Mouse (Mus musculus) MEL (cell line): ENCODE results near the gene Lrrtm3. TPM values are rescaled to one million over a fixed set of nuclear protein-coding genes. Genes with fewer than 3 reads are reported as not detected.

Source experiments
- DNase-seq: peaks from one replicate; pipeline ENCODE4 v3.0.0; 2011; ENCODE audit warnings: low read depth, low spot score
- H3K27ac ChIP-seq: 2 replicates; pipeline ENCODE4 v1.5.1; 2012; ENCODE audit warnings: low read depth, mild to moderate bottlenecking, control low read depth, low read length, moderate library complexity; ENCODE audit not compliant: control insufficient read depth
- H3K27me3 ChIP-seq, 2 experiments: fragments of 150-350 bp in 1 of 2; sonication (generic) in 1 of 2; 2 replicates each; pipeline ENCODE4 v1.6.1; 2012; ENCODE audit warnings: low read length in 2 of 2, mild to moderate bottlenecking in 2 of 2, improper control_type of control experiment in 1 of 2, moderate library complexity in 1 of 2; ENCODE audit not compliant: insufficient read depth in 2 of 2, control insufficient read depth in 1 of 2
- H3K36me3 ChIP-seq, 2 experiments: 2 replicates each; pipeline ENCODE4 v1.6.1; 2012 to 2014; ENCODE audit warnings: low read length in 2 of 2, improper control_type of control experiment in 1 of 2, inconsistent platforms in 1 of 2, mild to moderate bottlenecking in 1 of 2; ENCODE audit not compliant: insufficient read depth in 2 of 2, control insufficient read depth in 1 of 2
- H3K4me1 ChIP-seq, 2 experiments: fragments of 150-350 bp in 1 of 2; sonication (generic) in 1 of 2; 2 replicates each; pipeline ENCODE4 v1.6.1; 2012; ENCODE audit warnings: low read length in 2 of 2, improper control_type of control experiment in 1 of 2, mild to moderate bottlenecking in 1 of 2; ENCODE audit not compliant: insufficient read depth in 2 of 2, control insufficient read depth in 1 of 2
- H3K4me3 ChIP-seq, 2 experiments: fragments of 150-350 bp in 1 of 2; sonication (generic) in 1 of 2; 2 replicates each; pipeline ENCODE4 v1.5.1; 2012; ENCODE audit warnings: low read depth in 2 of 2, low read length in 2 of 2, mild to moderate bottlenecking in 2 of 2, moderate library complexity in 2 of 2, control low read depth in 1 of 2, improper control_type of control experiment in 1 of 2; ENCODE audit not compliant: control insufficient read depth in 1 of 2, insufficient read depth in 1 of 2
- H3K79me2 ChIP-seq: 2 replicates; pipeline ENCODE4 v1.6.1; 2012; ENCODE audit warnings: mild to moderate bottlenecking, low read length, moderate library complexity; ENCODE audit not compliant: control insufficient read depth, poor library complexity, insufficient read depth
- H3K9ac ChIP-seq: 2 replicates; pipeline ENCODE4 v1.6.1; 2012; ENCODE audit warnings: low read depth, mild to moderate bottlenecking, control low read depth, low read length, moderate library complexity; ENCODE audit not compliant: control insufficient read depth, poor library complexity, severe bottlenecking
- H3K9me3 ChIP-seq: fragments of 150-350 bp; sonication (generic); replicated peaks from 2 replicates; pipeline ENCODE4 v1.6.1; 2012; ENCODE audit warnings: mild to moderate bottlenecking, low read length, improper control_type of control experiment, moderate library complexity; ENCODE audit not compliant: insufficient read depth
- BHLHE40 ChIP-seq: IDR thresholded peaks from 2 replicates; pipeline ENCODE4 v1.6.1; 2012; ENCODE audit warnings: low read depth, mild to moderate bottlenecking, inconsistent platforms, low read length, improper control_type of control experiment, borderline replicate concordance
- CHD1 ChIP-seq: IDR thresholded peaks from 2 replicates; pipeline ENCODE4 v1.6.1; 2012; ENCODE audit warnings: low read depth, mild to moderate bottlenecking, inconsistent platforms, low read length, improper control_type of control experiment
- CHD2 ChIP-seq: IDR thresholded peaks from 2 replicates; pipeline ENCODE4 v1.6.1; 2011; ENCODE audit warnings: low read length, improper control_type of control experiment
- CTCF ChIP-seq, 3 experiments: IDR thresholded peaks in 2 of 3; conservative IDR thresholded peaks in 1 of 3; 2 replicates each; pipeline ENCODE4 v1.5.1; 2011 to 2012; ENCODE audit warnings: low read length in 3 of 3, low read depth in 2 of 3, mild to moderate bottlenecking in 2 of 3, improper control_type of control experiment in 1 of 3, inconsistent platforms in 1 of 3, mixed read lengths in 1 of 3, moderate library complexity in 1 of 3; ENCODE audit not compliant: control insufficient read depth in 1 of 3, insufficient read depth in 1 of 3, poor library complexity in 1 of 3, severe bottlenecking in 1 of 3
- E2F4 ChIP-seq: IDR thresholded peaks from 2 replicates; pipeline ENCODE4 v1.6.1; 2011; ENCODE audit warnings: low read depth, low read length, improper control_type of control experiment, borderline replicate concordance
- ELF1 ChIP-seq: IDR thresholded peaks from 2 replicates; pipeline ENCODE4 v1.6.1; 2014; ENCODE audit warnings: low read depth, mild to moderate bottlenecking, inconsistent platforms, low read length, improper control_type of control experiment, moderate library complexity
- GABPA ChIP-seq: IDR thresholded peaks from 2 replicates; pipeline ENCODE4 v1.6.1; 2012; ENCODE audit warnings: low read depth, mild to moderate bottlenecking, inconsistent platforms, low read length, improper control_type of control experiment, moderate library complexity
- HCFC1 ChIP-seq: IDR thresholded peaks from 2 replicates; pipeline ENCODE4 v1.6.1; 2012; ENCODE audit warnings: low read depth, mild to moderate bottlenecking, inconsistent platforms, low read length, improper control_type of control experiment, moderate library complexity
- KAT2A ChIP-seq: conservative IDR thresholded peaks from 2 replicates; pipeline ENCODE4 v1.6.1; 2012; ENCODE audit warnings: low read depth, low read length, improper control_type of control experiment, inconsistent platforms
- MAFK ChIP-seq: IDR thresholded peaks from 2 replicates; pipeline ENCODE4 v1.6.1; 2011; ENCODE audit warnings: low read depth, mild to moderate bottlenecking, low read length, improper control_type of control experiment, borderline replicate concordance
- MAX ChIP-seq: IDR thresholded peaks from 2 replicates; pipeline ENCODE4 v1.6.1; 2011; ENCODE audit warnings: low read length, improper control_type of control experiment
- MAZ ChIP-seq: IDR thresholded peaks from 2 replicates; pipeline ENCODE4 v1.6.1; 2012; ENCODE audit warnings: low read depth, mild to moderate bottlenecking, inconsistent platforms, low read length, improper control_type of control experiment
- MXI1 ChIP-seq: IDR thresholded peaks from 2 replicates; pipeline ENCODE4 v1.6.1; 2011; ENCODE audit warnings: mild to moderate bottlenecking, low read depth, low read length, improper control_type of control experiment
- MYC ChIP-seq: IDR thresholded peaks from 2 replicates; pipeline ENCODE4 v1.6.1; 2011; ENCODE audit warnings: low read depth, mild to moderate bottlenecking, low read length, improper control_type of control experiment, moderate library complexity
- POLR2A ChIP-seq, 2 experiments: IDR thresholded peaks; 2 replicates each; pipeline ENCODE4 v1.6.1; 2011 to 2012; ENCODE audit warnings: low read length in 2 of 2, mild to moderate bottlenecking in 2 of 2, control low read depth in 1 of 2, improper control_type of control experiment in 1 of 2, low read depth in 1 of 2, moderate library complexity in 1 of 2; ENCODE audit not compliant: control insufficient read depth in 1 of 2, insufficient read depth in 1 of 2, poor library complexity in 1 of 2
- POLR2AphosphoS5 ChIP-seq: IDR thresholded peaks from 2 replicates; pipeline ENCODE4 v1.6.1; 2012; ENCODE audit warnings: low read depth, borderline replicate concordance, mild to moderate bottlenecking, inconsistent platforms, low read length, moderate library complexity, mixed read lengths
- RAD21 ChIP-seq: IDR thresholded peaks from 2 replicates; pipeline ENCODE4 v1.6.1; 2011; ENCODE audit warnings: mild to moderate bottlenecking, low read depth, low read length, improper control_type of control experiment
- SIN3A ChIP-seq: IDR thresholded peaks from 2 replicates; pipeline ENCODE4 v1.6.1; 2012; ENCODE audit warnings: low read length, improper control_type of control experiment, inconsistent platforms
- TBP ChIP-seq: IDR thresholded peaks from 2 replicates; pipeline ENCODE4 v1.8.0; 2011; ENCODE audit warnings: low read depth, low read length, improper control_type of control experiment
- TCF12 ChIP-seq: IDR thresholded peaks from 2 replicates; pipeline ENCODE4 v1.6.1; 2014; ENCODE audit warnings: low read depth, mild to moderate bottlenecking, inconsistent platforms, low read length, improper control_type of control experiment, moderate library complexity
- UBTF ChIP-seq: IDR thresholded peaks from 2 replicates; pipeline ENCODE4 v1.6.1; 2012; ENCODE audit warnings: low read depth, mild to moderate bottlenecking, inconsistent platforms, low read length, improper control_type of control experiment, moderate library complexity, borderline replicate concordance; ENCODE audit not compliant: insufficient read depth
- USF1 ChIP-seq: IDR thresholded peaks from 2 replicates; pipeline ENCODE4 v1.6.1; 2014; ENCODE audit warnings: low read depth, mild to moderate bottlenecking, inconsistent platforms, low read length, improper control_type of control experiment, moderate library complexity
- USF2 ChIP-seq, 2 experiments: IDR thresholded peaks; 2 replicates each; pipeline ENCODE4 v1.6.1; 2011 to 2012; ENCODE audit warnings: improper control_type of control experiment in 2 of 2, low read length in 2 of 2, borderline replicate concordance in 1 of 2, inconsistent platforms in 1 of 2, low read depth in 1 of 2, mild to moderate bottlenecking in 1 of 2; ENCODE audit not compliant: insufficient read depth in 1 of 2
- ZKSCAN1 ChIP-seq: IDR thresholded peaks from 2 replicates; pipeline ENCODE4 v1.6.1; 2012; ENCODE audit warnings: low read depth, mild to moderate bottlenecking, inconsistent platforms, low read length, improper control_type of control experiment, moderate library complexity
- ZNF384 ChIP-seq: IDR thresholded peaks from 2 replicates; pipeline ENCODE4 v1.6.1; 2012; ENCODE audit warnings: low read depth, mild to moderate bottlenecking, inconsistent platforms, low read length, improper control_type of control experiment
- polyA plus RNA-seq, 2 experiments: library from polyadenylated mRNA; stranded (reverse) in 1 of 2; unstranded in 1 of 2; fragments of >175 nt in 1 of 2; fragments of >200 nt in 1 of 2; gene quantifications; 2 replicates each; pipeline versions ENCODE4 v1.2.1 to v1.2.4; 2012; ENCODE audit warnings: low replicate concordance in 2 of 2, low read depth in 1 of 2; ENCODE audit not compliant: insufficient read length in 2 of 2, insufficient read depth in 1 of 2, missing spikeins in 1 of 2
- total RNA-seq: library from RNA; depleted of rRNA; stranded (reverse); fragments of 300-350 nt; gene quantifications from 2 replicates; pipeline ENCODE4 v1.2.3, GENCODE M21; 2012

Gene Lrrtm3
- total and polyA plus RNA-seq, 3 experiments: not detected

DNA sequence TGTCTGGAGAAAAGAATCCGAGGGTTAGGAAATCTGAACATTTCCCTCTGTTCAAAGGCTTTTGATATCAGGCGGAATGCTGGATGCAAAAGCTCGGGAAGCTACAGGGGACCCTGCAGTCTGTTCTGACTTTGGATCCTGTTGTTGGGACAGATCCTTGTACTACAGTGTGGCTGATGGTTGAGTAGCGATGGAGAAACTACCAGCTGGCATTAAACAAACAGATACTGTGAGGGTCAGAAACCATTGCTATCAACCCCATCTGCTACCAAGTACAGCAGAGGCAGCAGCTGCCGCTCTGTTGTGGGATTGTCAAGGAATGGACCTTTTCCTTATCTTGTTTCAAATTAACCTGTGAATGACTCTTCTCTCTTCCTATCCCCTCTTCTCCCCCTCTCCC, 156.1 kb downstream of the Lrrtm3 start:
- Histone ChIP-seq H3K9me3 (no peaks in the 10 kb centered on the region), H3K9ac (no peak overlapping the region), H3K4me3 (no peak overlapping the region), H3K79me2 (no peaks in the 10 kb centered on the region), H3K27me3 (no peaks in the 10 kb centered on the region), H3K36me3 (no peaks in the 10 kb centered on the region), H3K27ac (no peak overlapping the region), H3K4me1 (no peaks in the 10 kb centered on the region)
- TF ChIP-seq SIN3A: no peak
- TF ChIP-seq MXI1: no peak
- no peak for TF ChIP-seq HCFC1
- TF ChIP-seq USF1: no peak
- TF ChIP-seq MAZ: no peak
- no peak for TF ChIP-seq KAT2A
- no peak for TF ChIP-seq ZNF384
- no peak for TF ChIP-seq CHD1
- no peak for TF ChIP-seq UBTF
- no peak for TF ChIP-seq E2F4
- no peak for TF ChIP-seq TBP
- no peak for TF ChIP-seq POLR2AphosphoS5
- no peak for TF ChIP-seq MYC
- no peak for TF ChIP-seq ZKSCAN1
- no peak for TF ChIP-seq MAFK
- DNase-seq: no peak

DNA sequence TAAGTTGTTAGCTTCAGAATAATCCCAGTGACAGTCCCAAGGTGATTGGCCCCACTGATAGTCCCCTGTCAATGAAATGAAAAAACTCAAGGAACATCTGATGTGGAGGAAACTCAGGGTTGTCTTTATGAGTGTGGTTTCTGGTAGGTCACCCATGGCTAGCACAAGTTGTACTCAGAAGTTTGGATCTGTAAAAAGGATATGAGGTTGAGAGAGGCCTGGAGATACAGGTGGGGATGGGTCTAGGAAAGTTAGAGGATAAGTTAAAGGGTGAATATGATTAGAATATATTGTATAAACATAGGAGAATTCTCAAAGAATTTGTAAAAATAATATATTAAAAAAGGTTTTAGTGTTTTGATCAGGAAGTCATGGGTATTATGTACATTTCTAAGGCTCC, 162.7 kb downstream of the Lrrtm3 start, which contains the start of gene Gm10118:
Gene Gm10118 (minus strand): TSS at position 101 of the 400 bp plus-strand sequence.
- DNase-seq: no peak
- Histone ChIP-seq H3K36me3 (no peaks in the 10 kb centered on the region), H3K27ac (no peak within 1 kb of the TSS), H3K79me2 (no peaks in the 10 kb centered on the region), H3K9ac (no peak within 1 kb of the TSS), H3K4me1 (no peaks in the 10 kb centered on the region), H3K9me3 (no peaks in the 10 kb centered on the region), H3K27me3 (no peaks in the 10 kb centered on the region), H3K4me3 (no peak within 1 kb of the TSS)
- no peak for TF ChIP-seq CTCF (IDR thresholded peaks at IDR 0.05 in 2 of 3, conservative IDR thresholded peaks at IDR 0.05 in 1 of 3; ENCODE audit: control insufficient read depth in 1 of 3, insufficient read depth in 1 of 3, low read depth in 2 of 3, low read length in 3 of 3, poor library complexity in 1 of 3, severe bottlenecking in 1 of 3)
- no peak for TF ChIP-seq KAT2A
- TF ChIP-seq E2F4: no peak
- TF ChIP-seq ZKSCAN1: no peak
- no peak for TF ChIP-seq USF2 (IDR thresholded peaks at IDR 0.05; ENCODE audit: borderline replicate concordance in 1 of 2, insufficient read depth in 1 of 2, low read depth in 1 of 2, low read length in 2 of 2)
- no peak for TF ChIP-seq CHD2
- no peak for TF ChIP-seq GABPA
- no peak for TF ChIP-seq ZNF384
- TF ChIP-seq POLR2A (IDR thresholded peaks at IDR 0.05; ENCODE audit: control insufficient read depth in 1 of 2, insufficient read depth in 1 of 2, low read depth in 1 of 2, low read length in 2 of 2, poor library complexity in 1 of 2): no peak
- TF ChIP-seq HCFC1: no peak
- TF ChIP-seq TCF12: no peak
- TF ChIP-seq BHLHE40: no peak
- no peak for TF ChIP-seq UBTF
- TF ChIP-seq MAX: no peak
- TF ChIP-seq USF1: no peak
- TF ChIP-seq RAD21: no peak
- TF ChIP-seq TBP: no peak
- TF ChIP-seq ELF1: no peak
- no peak for TF ChIP-seq POLR2AphosphoS5
